Mouse (Mus musculus): ENCODE results near the gene Snx22.
A peak's percentile ranks its signal among the peaks of the same experiment; 100 is the strongest.

Gene Snx22

GRCm38 (mm10) chr9:66068971-66069391 lies 538 bp downstream of the Snx22 start:
- DNase-seq (ENCODE audit: low read depth, low spot score) = no peak

- no peak for DNase-seq (ENCODE audit: low read depth, low spot score)
These were observed 1.5 kb downstream of the Snx22 start for GRCm38 (mm10) chr9:66068056-66068455.

- peak; percentile 55 for DNase-seq (ENCODE audit: low read depth, low spot score)
These were observed 2.0 kb downstream of the Snx22 start for GRCm38 (mm10) chr9:66067542-66067941.

GRCm38 (mm10) chr9:66066791-66067190 lies 2.7 kb downstream of the Snx22 start:
- no peak for DNase-seq (ENCODE audit: low read depth, low spot score)

GRCm38 (mm10) chr9:66064316-66064715 lies 5.2 kb downstream of the Snx22 start:
- no peak for DNase-seq (ENCODE audit: low read depth, low spot score)

- DNase-seq (ENCODE audit: low read depth, low spot score) = peak; percentile 32
These were observed 6.1 kb downstream of the Snx22 start for GRCm38 (mm10) chr9:66063446-66063845.

- DNase-seq (ENCODE audit: low read depth, low spot score) = no peak
These were observed 7.9 kb downstream of the Snx22 start for GRCm38 (mm10) chr9:66061656-66062055.

- no peak for DNase-seq (ENCODE audit: low read depth, low spot score)
These were observed 8.5 kb downstream of the Snx22 start for GRCm38 (mm10) chr9:66060986-66061385.

- no peak for DNase-seq (ENCODE audit: low read depth, low spot score)
These were observed 9.2 kb downstream of the Snx22 start for GRCm38 (mm10) chr9:66060308-66060647.

GRCm38 (mm10) chr9:66059583-66060307 lies 9.8 kb downstream of the Snx22 start, which contains the start of gene Ppib:
Ppib (plus strand) TSS chr9:66060222.
- DNase-seq (ENCODE audit: low read depth, low spot score) = peak; percentile 94

- no peak for DNase-seq (ENCODE audit: low read depth, low spot score)
These were observed 15.9 kb downstream of the Snx22 start for GRCm38 (mm10) chr9:66053620-66054019.

- DNase-seq (ENCODE audit: low read depth, low spot score) = peak; percentile 25
These were observed 16.8 kb downstream of the Snx22 start for GRCm38 (mm10) chr9:66052731-66053130.

GRCm38 (mm10) chr9:66051493-66051892 lies 18.0 kb downstream of the Snx22 start:
- DNase-seq (ENCODE audit: low read depth, low spot score) = no peak

- no peak for DNase-seq (ENCODE audit: low read depth, low spot score)
These were observed 19.5 kb downstream of the Snx22 start for GRCm38 (mm10) chr9:66049931-66050601.

GRCm38 (mm10) chr9:66043241-66043640 lies 26.3 kb downstream of the Snx22 start:
- no peak for DNase-seq (ENCODE audit: low read depth, low spot score)

- DNase-seq (ENCODE audit: low read depth, low spot score) = no peak
These were observed 27.2 kb downstream of the Snx22 start for GRCm38 (mm10) chr9:66042331-66042730.

- no peak for DNase-seq (ENCODE audit: low read depth, low spot score)
These were observed 28.7 kb downstream of the Snx22 start for GRCm38 (mm10) chr9:66040801-66041200.

GRCm38 (mm10) chr9:66039290-66039689 lies 30.2 kb downstream of the Snx22 start:
- DNase-seq (ENCODE audit: low read depth, low spot score) = no peak

GRCm38 (mm10) chr9:66038581-66038980 lies 30.9 kb downstream of the Snx22 start:
- DNase-seq (ENCODE audit: low read depth, low spot score) = no peak

- DNase-seq (ENCODE audit: low read depth, low spot score) = no peak
These were observed 31.4 kb downstream of the Snx22 start for GRCm38 (mm10) chr9:66038082-66038481.

GRCm38 (mm10) chr9:66020601-66021000 lies 48.9 kb downstream of the Snx22 start:
- no peak for DNase-seq (ENCODE audit: low read depth, low spot score)

Data from 3T3-L1 (cell line).